Mouse (Mus musculus) CH12.LX (cell line): ENCODE data around the gene Pccb. TPM values are rescaled to one million over a fixed set of nuclear protein-coding genes. Genes with fewer than 3 reads are reported as not detected.

Experiments
- DNase-seq: peaks from one replicate; pipeline ENCODE4 v3.0.0-alpha.2; 2013; ENCODE audit errors: extremely low read depth
- H3K27ac ChIP-seq: 2 replicates; pipeline ENCODE4 v1.5.1; 2012; ENCODE audit warnings: low read depth, mild to moderate bottlenecking, control low read depth, moderate library complexity; ENCODE audit not compliant: insufficient read depth
- H3K27me3 ChIP-seq: replicated peaks from 2 replicates; pipeline ENCODE3; 2012; ENCODE audit warnings: inconsistent platforms
- H3K36me3 ChIP-seq, 2 experiments: replicated peaks in 1 of 2; 2 replicates each; pipeline versions ENCODE3 to v1.6.1; 2012; ENCODE audit warnings: inconsistent platforms in 1 of 2, low read length in 1 of 2, mild to moderate bottlenecking in 1 of 2, mixed read lengths in 1 of 2, moderate library complexity in 1 of 2; ENCODE audit not compliant: control insufficient read depth in 1 of 2, insufficient read depth in 1 of 2
- H3K4me1 ChIP-seq, 2 experiments: 2 replicates each; pipeline ENCODE4 v1.6.1; 2012; ENCODE audit warnings: inconsistent platforms in 1 of 2, moderate library complexity in 1 of 2; ENCODE audit not compliant: insufficient read depth in 2 of 2, control insufficient read depth in 1 of 2
- H3K4me2 ChIP-seq: 2 replicates; pipeline ENCODE4 v1.6.1; 2012; ENCODE audit warnings: low read depth, mild to moderate bottlenecking, control low read depth; ENCODE audit not compliant: poor library complexity, insufficient read depth, severe bottlenecking
- H3K4me3 ChIP-seq, 3 experiments: fragments of 150-350 bp in 1 of 3; sonication (generic) in 1 of 3; replicated peaks in 1 of 3; 2 replicates each; pipeline versions ENCODE3 to v1.5.1; 2011 to 2012; ENCODE audit warnings: low read depth in 2 of 3, low read length in 2 of 3, mild to moderate bottlenecking in 2 of 3, moderate library complexity in 2 of 3, control low read depth in 1 of 3, improper control_type of control experiment in 1 of 3, inconsistent platforms in 1 of 3, mixed read lengths in 1 of 3; ENCODE audit not compliant: poor library complexity in 1 of 3
- H3K79me2 ChIP-seq: replicated peaks from 2 replicates; pipeline ENCODE4 v1.6.1; 2012; ENCODE audit warnings: mild to moderate bottlenecking, moderate library complexity; ENCODE audit not compliant: control insufficient read depth, poor library complexity, insufficient read depth, severe bottlenecking; ENCODE audit errors: extremely low read depth
- H3K9ac ChIP-seq: 2 replicates; pipeline ENCODE4 v1.6.1; 2012; ENCODE audit warnings: low read depth, mild to moderate bottlenecking, control low read depth, moderate library complexity; ENCODE audit not compliant: insufficient read depth
- H3K9me3 ChIP-seq: replicated peaks from 2 replicates; pipeline ENCODE3; 2012; ENCODE audit warnings: low read length, inconsistent platforms, mixed read lengths
- CHD1 ChIP-seq: IDR thresholded peaks from 2 replicates; pipeline ENCODE4 v1.6.1; 2012; ENCODE audit warnings: low read depth, low read length, improper control_type of control experiment, inconsistent platforms
- CTCF ChIP-seq, 2 experiments: IDR thresholded peaks in 1 of 2; conservative IDR thresholded peaks in 1 of 2; 2 replicates each; pipeline ENCODE4 v1.5.1; 2011 to 2012; ENCODE audit warnings: low read depth in 2 of 2, low read length in 2 of 2, improper control_type of control experiment in 1 of 2, inconsistent platforms in 1 of 2, mild to moderate bottlenecking in 1 of 2, moderate library complexity in 1 of 2
- ELF1 ChIP-seq: IDR thresholded peaks from 2 replicates; pipeline ENCODE4 v1.6.1; 2014; ENCODE audit warnings: low read depth, mild to moderate bottlenecking, inconsistent platforms, low read length, improper control_type of control experiment
- EP300 ChIP-seq: IDR thresholded peaks from 2 replicates; pipeline ENCODE4 v1.6.1; 2011; ENCODE audit warnings: low read length, improper control_type of control experiment
- ETS1 ChIP-seq: conservative IDR thresholded peaks from 2 replicates; pipeline ENCODE4 v1.6.1; 2012; ENCODE audit warnings: low read depth, mild to moderate bottlenecking, inconsistent platforms, low read length, improper control_type of control experiment, moderate library complexity
- GABPA ChIP-seq: IDR thresholded peaks from 2 replicates; pipeline ENCODE4 v1.6.1; 2012; ENCODE audit warnings: low read depth, low read length, improper control_type of control experiment, inconsistent platforms; ENCODE audit not compliant: insufficient replicate concordance
- HCFC1 ChIP-seq: IDR thresholded peaks from 2 replicates; pipeline ENCODE4 v1.6.1; 2012; ENCODE audit warnings: low read depth, mild to moderate bottlenecking, inconsistent platforms, low read length, improper control_type of control experiment
- IRF4 ChIP-seq: IDR thresholded peaks from 2 replicates; pipeline ENCODE4 v1.6.1; 2014; ENCODE audit warnings: low read depth, mild to moderate bottlenecking, inconsistent platforms, low read length, improper control_type of control experiment
- JUND ChIP-seq: conservative IDR thresholded peaks from 2 replicates; pipeline ENCODE4 v1.6.1; 2011; ENCODE audit warnings: low read depth, low read length, improper control_type of control experiment
- KAT2A ChIP-seq: IDR thresholded peaks from 2 replicates; pipeline ENCODE4 v1.6.1; 2012; ENCODE audit warnings: low read length, improper control_type of control experiment, inconsistent platforms; ENCODE audit not compliant: insufficient replicate concordance
- MAFK ChIP-seq: IDR thresholded peaks from 2 replicates; pipeline ENCODE4 v1.6.1; 2011; ENCODE audit warnings: low read length, improper control_type of control experiment; ENCODE audit not compliant: insufficient replicate concordance
- MXI1 ChIP-seq: IDR thresholded peaks from 2 replicates; pipeline ENCODE4 v1.6.1; 2011; ENCODE audit warnings: mild to moderate bottlenecking, low read depth, low read length, improper control_type of control experiment
- MYC ChIP-seq: IDR thresholded peaks from 2 replicates; pipeline ENCODE4 v1.6.1; 2011; ENCODE audit warnings: low read depth, mild to moderate bottlenecking, improper control_type of control experiment, low read length
- NRF1 ChIP-seq: IDR thresholded peaks from 2 replicates; pipeline ENCODE4 v1.6.1; 2014; ENCODE audit warnings: low read depth, mild to moderate bottlenecking, inconsistent platforms, low read length, improper control_type of control experiment, moderate library complexity
- PAX5 ChIP-seq: IDR thresholded peaks from 2 replicates; pipeline ENCODE4 v1.6.1; 2012; ENCODE audit warnings: low read length, inconsistent platforms, mixed read lengths
- RCOR1 ChIP-seq: conservative IDR thresholded peaks from 2 replicates; pipeline ENCODE4 v1.6.1; 2012; ENCODE audit warnings: low read depth, mild to moderate bottlenecking, inconsistent platforms, low read length, improper control_type of control experiment
- TBP ChIP-seq: conservative IDR thresholded peaks from 2 replicates; pipeline ENCODE4 v1.6.1; 2011; ENCODE audit warnings: low read depth, low read length, improper control_type of control experiment
- UBTF ChIP-seq: IDR thresholded peaks from 2 replicates; pipeline ENCODE4 v1.6.1; 2012; ENCODE audit warnings: low read depth, mild to moderate bottlenecking, inconsistent platforms, low read length, improper control_type of control experiment, moderate library complexity
- USF1 ChIP-seq: IDR thresholded peaks from 2 replicates; pipeline ENCODE4 v1.6.1; 2014; ENCODE audit warnings: low read depth, mild to moderate bottlenecking, inconsistent platforms, low read length, improper control_type of control experiment
- USF2 ChIP-seq: conservative IDR thresholded peaks from 2 replicates; pipeline ENCODE4 v1.6.1; 2011; ENCODE audit warnings: low read depth, low read length, improper control_type of control experiment
- ZMIZ1 ChIP-seq: IDR thresholded peaks from 2 replicates; pipeline ENCODE4 v1.6.1; 2012; ENCODE audit warnings: low read depth, mild to moderate bottlenecking, inconsistent platforms, low read length, improper control_type of control experiment
- dilution Hi-C: fragments of 300-500 bp; cut with MboI; formaldehyde crosslinking; loops from 2 replicates; pipeline ENCODE4 v1.14.3; 2020; ENCODE audit warnings: low sequenced_read_pairs; ENCODE audit not compliant: extremely low pct_unique_long_range_greater_than_20kb, extremely low pct_ligation_motif_present
- in situ Hi-C: fragments of 300-500 bp; cut with MboI; formaldehyde crosslinking; loops from 3 replicates; pipeline ENCODE4 v1.14.3; 2019; ENCODE audit warnings: low sequenced_read_pairs, low pct_ligation_motif_present, low pct_unique_long_range_greater_than_20kb, mixed read lengths
- polyA plus RNA-seq: library from polyadenylated mRNA; unstranded; fragments of >175 nt; gene quantifications from 2 replicates; pipeline ENCODE4 v1.2.1, GENCODE M21; 2012; ENCODE audit warnings: low read depth; ENCODE audit not compliant: insufficient read length
- total RNA-seq, 2 experiments: library from RNA; depleted of rRNA; stranded (reverse); fragments of 300-350 nt in 1 of 2; fragments of >200 nt in 1 of 2; gene quantifications; 2 replicates each; pipeline ENCODE4 v1.2.3; 2012 to 2014

The Pccb gene
- total and polyA plus RNA-seq, 3 experiments: 18.4 to 31.6 (median 18.7) TPM

DNA sequence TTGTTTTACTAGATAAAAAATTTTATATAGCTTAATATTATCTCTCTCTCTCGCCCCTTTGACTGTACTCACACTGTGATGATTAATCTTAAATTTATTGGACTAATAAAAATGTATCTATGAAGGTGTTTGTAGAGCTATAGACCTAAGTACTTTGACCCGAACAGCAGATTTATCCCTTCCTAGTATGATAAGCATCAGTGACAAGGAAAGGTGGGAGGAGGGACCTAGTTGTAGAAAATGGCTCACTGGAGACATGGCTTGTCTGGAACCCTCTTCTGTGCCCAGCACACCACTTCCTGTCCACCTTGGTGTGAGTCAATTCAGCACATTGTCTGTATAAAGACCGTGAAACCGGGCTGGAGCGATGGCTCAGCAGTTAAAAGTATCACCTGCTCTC, 44.1 kb downstream of the Pccb start:
- no peak for TF ChIP-seq USF1
- no peak for TF ChIP-seq ETS1
- no peak for TF ChIP-seq KAT2A
- TF ChIP-seq RCOR1: no peak
- no peak for TF ChIP-seq JUND
- no peak for TF ChIP-seq GABPA
- no peak for TF ChIP-seq CTCF (conservative IDR thresholded peaks at IDR 0.05 in 1 of 2, IDR thresholded peaks at IDR 0.05 in 1 of 2; ENCODE audit: low read depth in 2 of 2, low read length in 2 of 2)
- no peak for TF ChIP-seq IRF4
- TF ChIP-seq ELF1: no peak
- no peak for TF ChIP-seq MYC
- TF ChIP-seq, all 38 proteins: peak for 0
- dilution Hi-C loops: no loop called here
- in situ Hi-C loops: no loop called here
- H3K9me3 ChIP-seq: peaks cover 8% of the 10 kb centered on the region
- no peak overlapping the region for H3K4me3 ChIP-seq
- H3K79me2 ChIP-seq: no peaks in the 10 kb centered on the region
- H3K27ac ChIP-seq: no peak overlapping the region
- peaks cover 0 to 9% of the 10 kb centered on the region in 2 experiments; a peak in 2 of 4 replicates for H3K4me1 ChIP-seq
- no peaks in the 10 kb centered on the region for H3K27me3 ChIP-seq
- no peak for DNase-seq
- H3K4me2 ChIP-seq: no peak overlapping the region
- H3K9ac ChIP-seq: no peak overlapping the region
- peaks cover 7 to 46% of the 10 kb centered on the region in 2 experiments for H3K36me3 ChIP-seq

DNA sequence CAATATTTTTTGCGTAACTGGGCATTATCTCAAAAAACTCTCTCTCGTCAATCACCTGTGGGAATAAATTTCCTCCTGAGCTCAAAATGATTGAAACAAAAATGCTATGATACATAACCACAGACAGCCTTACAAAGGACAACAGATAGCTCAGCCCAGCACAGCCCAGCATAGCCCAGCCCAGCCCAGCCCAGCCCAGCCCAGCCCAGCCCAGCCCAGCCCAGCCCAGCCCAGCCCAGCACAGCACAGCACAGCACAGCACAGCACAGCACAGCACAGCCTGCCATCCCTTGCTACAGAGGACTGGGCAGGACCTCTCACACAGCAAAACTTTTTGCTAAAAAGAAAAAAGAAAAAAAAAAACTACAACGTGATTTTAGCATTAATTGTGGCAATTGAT, 46.8 kb downstream of the Pccb start:
- H3K4me2 ChIP-seq: no peak overlapping the region
- H3K27ac ChIP-seq: no peak overlapping the region
- dilution Hi-C loops: no loop called here
- peaks cover 8% of the 10 kb centered on the region for H3K9me3 ChIP-seq
- H3K79me2 ChIP-seq: no peaks in the 10 kb centered on the region
- in situ Hi-C loops: no loop called here
- no peak overlapping the region for H3K9ac ChIP-seq
- no peak for TF ChIP-seq ZMIZ1
- no peak for TF ChIP-seq NRF1
- TF ChIP-seq EP300: no peak
- no peak for TF ChIP-seq PAX5
- no peak for TF ChIP-seq GABPA
- TF ChIP-seq, all 38 proteins: peak for 0
- Histone ChIP-seq H3K4me3 (no peak overlapping the region), H3K36me3 (peaks cover 0 to 44% of the 10 kb centered on the region in 2 experiments), H3K4me1 (no peaks in the 10 kb centered on the region), H3K27me3 (no peaks in the 10 kb centered on the region)
- DNase-seq: no peak

DNA sequence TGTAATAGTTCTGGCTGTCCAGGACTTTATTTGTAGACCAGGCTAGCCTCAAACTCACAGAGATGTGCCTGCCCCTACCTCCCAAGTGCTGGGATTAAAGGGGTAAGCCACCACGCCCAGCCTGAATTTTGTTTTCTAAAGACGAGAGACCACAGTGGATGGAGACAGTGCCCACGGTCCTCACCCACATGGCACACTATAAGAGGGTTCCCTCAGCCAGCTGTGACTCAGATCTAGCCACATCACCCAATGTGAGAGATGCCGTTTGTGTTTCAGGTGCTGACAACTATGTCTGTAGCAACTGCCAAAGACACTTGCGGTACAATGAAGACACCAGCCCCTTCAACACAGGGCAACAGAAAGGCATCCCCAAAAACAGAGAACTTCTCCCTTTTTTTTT, 47.7 kb downstream of the Pccb start:
- TF ChIP-seq USF2 (no peak), UBTF (no peak), NRF1 (no peak), TBP (no peak), ZMIZ1 (no peak), ELF1 (no peak), HCFC1 (no peak), MAFK (no peak), MXI1 (no peak), CTCF (conservative IDR thresholded peaks at IDR 0.05 in 1 of 2, IDR thresholded peaks at IDR 0.05 in 1 of 2; ENCODE audit: low read depth in 2 of 2, low read length in 2 of 2) (no peak), CHD1 (no peak)
- Histone ChIP-seq H3K36me3 (peaks cover 0 to 43% of the 10 kb centered on the region in 2 experiments), H3K9me3 (peaks cover 8% of the 10 kb centered on the region), H3K4me3 (no peak overlapping the region), H3K79me2 (no peaks in the 10 kb centered on the region), H3K9ac (no peak overlapping the region), H3K27me3 (no peaks in the 10 kb centered on the region), H3K4me2 (no peak overlapping the region), H3K4me1 (no peaks in the 10 kb centered on the region), H3K27ac (no peak overlapping the region)
- dilution Hi-C loops: no loop called here
- DNase-seq: no peak
- in situ Hi-C loops: no loop called here
